Mouse (Mus musculus) heart, embryonic 16.5 days (tissue): ENCODE results near the gene Tomm22. TPM values are rescaled to one million over a fixed set of nuclear protein-coding genes. Genes with fewer than 3 reads are reported as not detected.
"Not testable (repeated sequence)": the region's sequence is repeated elsewhere in the genome, so short reads cannot be mapped to it uniquely, and the experiment has no call there.

Source experiments
- ATAC-seq: fragments of 200-750 bp; cut with Nextera tagmentation; replicated peaks from 2 replicates; pipeline ENCODE4 v1.8.0; 2017; ENCODE audit warnings: moderate number of reproducible peaks; ENCODE audit not compliant: insufficient read depth, low FRiP score; ENCODE audit errors: extremely low read depth
- H3K27ac ChIP-seq: fragments of 300-500 bp; sonication (generic); 2 replicates; pipeline ENCODE4 v1.5.1; 2014; ENCODE audit warnings: mild to moderate bottlenecking, low read length, control low read depth, moderate library complexity
- H3K27me3 ChIP-seq: fragments of 300-500 bp; sonication (generic); 2 replicates; pipeline ENCODE4 v1.6.1; 2014; ENCODE audit warnings: low read length, mixed read lengths; ENCODE audit not compliant: control insufficient read depth, insufficient read depth
- H3K36me3 ChIP-seq: fragments of 300-500 bp; sonication (generic); 2 replicates; pipeline ENCODE4 v1.6.1; 2014; ENCODE audit not compliant: control insufficient read depth, insufficient read depth
- H3K4me1 ChIP-seq: fragments of 300-500 bp; sonication (generic); 2 replicates; pipeline ENCODE4 v1.6.1; 2014; ENCODE audit warnings: low read length, mixed read lengths; ENCODE audit not compliant: control insufficient read depth, insufficient read depth
- H3K4me2 ChIP-seq: fragments of 300-500 bp; sonication (generic); 2 replicates; pipeline ENCODE4 v1.6.1; 2014; ENCODE audit warnings: low read depth, mild to moderate bottlenecking, control low read depth, low read length
- H3K4me3 ChIP-seq: fragments of 300-500 bp; sonication (generic); 2 replicates; pipeline ENCODE4 v1.5.1; 2014; ENCODE audit warnings: mild to moderate bottlenecking, control low read depth, low read length
- H3K9ac ChIP-seq: fragments of 300-500 bp; sonication (generic); 2 replicates; pipeline ENCODE4 v1.6.1; 2014; ENCODE audit warnings: low read length, control low read depth
- H3K9me3 ChIP-seq: fragments of 300-500 bp; sonication (generic); replicated peaks from 2 replicates; pipeline ENCODE4 v1.6.1; 2016; ENCODE audit warnings: low read length; ENCODE audit not compliant: control insufficient read depth
- WGBS: fragments of 180-500 bp; shearing (Covaris S2); extraction: QIAGEN DNeasy Blood & Tissue Kit; methylation state at CpG from one replicate; pipeline ENCODE4 v1.1.7; 2014; 5-methylcytosine and 5-hydroxymethylcytosine counted together
- polyA plus RNA-seq: library from polyadenylated mRNA; unstranded; fragments of >200 nt; fragmentation: Nextera tagmentation; extraction: Ambion mirVana; gene quantifications from 2 replicates; pipeline ENCODE4 v1.2.1, GENCODE M21; 2015

The Tomm22 gene
- polyA plus RNA-seq, 1 experiment from 2014 or later = 258 TPM

GRCm38 (mm10) chr15:79658531-79659375 lies 11.9 kb upstream of the Tomm22 start, which contains the start of the genes Fam227a and Cby1:
TSS of gene Fam227a (minus strand) at chr15:79658956.
TSS of gene Cby1 (plus strand) at chr15:79659199.
- peaks cover 9% of the 10 kb centered on the region; the same call in 1 of the 2 replicates for H3K36me3 ChIP-seq
- ATAC-seq = peak; percentile 81
- WGBS = under 1% methylated on average over 55 of the region's 55 CpGs

DNA sequence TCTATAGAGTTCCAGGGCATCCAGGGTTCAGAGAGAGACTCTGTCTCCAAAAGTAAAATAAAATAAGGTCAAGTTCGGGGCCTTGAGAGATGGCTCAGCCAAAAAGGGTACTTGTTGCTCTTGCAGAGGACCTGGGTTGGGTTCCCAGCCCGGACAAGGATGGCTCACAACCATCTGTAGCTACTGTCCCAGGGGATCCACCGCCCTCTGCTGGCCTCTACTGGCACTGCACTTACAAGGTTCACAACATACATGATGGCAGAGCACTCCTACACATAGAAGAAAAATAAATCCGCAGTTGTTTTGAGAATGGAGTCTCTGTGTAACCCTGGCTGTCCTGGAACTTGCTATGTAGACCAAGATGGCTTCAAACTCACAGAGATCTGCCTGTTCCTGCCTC lies 8.8 kb upstream of the Tomm22 start:
- 67% methylated on average over 4 of the region's 4 CpGs for WGBS
- H3K4me1 ChIP-seq = peaks cover 17% of the 10 kb centered on the region
- H3K4me2 ChIP-seq = no peak overlapping the region

More at GRCm38 (mm10) chr15:79658531-79659375, 11.9 kb upstream of the Tomm22 start, which contains the start of the genes Fam227a and Cby1:
- H3K27ac ChIP-seq = peak within 1 kb of the TSS; percentile 94
- H3K27me3 ChIP-seq = no peaks in the 10 kb centered on the region
- peak within 1 kb of the TSS; percentile 91 for H3K9ac ChIP-seq
- peaks cover 7% of the 10 kb centered on the region; the same call in 1 of the 2 replicates for H3K4me1 ChIP-seq
- peak within 1 kb of the TSS; percentile 87 for H3K4me2 ChIP-seq
- peaks cover 4% of the 10 kb centered on the region; the same call in 1 of the 2 replicates for H3K9me3 ChIP-seq
- peak within 1 kb of the TSS; percentile 85 for H3K4me3 ChIP-seq

GRCm38 (mm10) chr15:79664666-79665065 lies 6.0 kb upstream of the Tomm22 start:
- Histone ChIP-seq H3K4me1 (peaks cover 21% of the 10 kb centered on the region), H3K4me2 (no peak overlapping the region), H3K36me3 (peaks cover 13% of the 10 kb centered on the region), H3K9ac (no peak overlapping the region), H3K4me3 (no peak overlapping the region), H3K9me3 (peaks cover 4% of the 10 kb centered on the region; the same call in 1 of the 2 replicates), H3K27ac (no peak overlapping the region), H3K27me3 (no peaks in the 10 kb centered on the region)
- 92% methylated on average over 8 of the region's 8 CpGs for WGBS
- ATAC-seq = no peak

More for the DNA sequence above, 8.8 kb upstream of the Tomm22 start:
- H3K27me3 ChIP-seq = no peaks in the 10 kb centered on the region
- H3K9ac ChIP-seq = no peak overlapping the region
- no peak for ATAC-seq
- H3K36me3 ChIP-seq = peaks cover 9% of the 10 kb centered on the region; the same call in 1 of the 2 replicates
- H3K9me3 ChIP-seq = peaks cover 4% of the 10 kb centered on the region; the same call in 1 of the 2 replicates
- no peak overlapping the region for H3K27ac ChIP-seq
- no peak overlapping the region for H3K4me3 ChIP-seq

DNA sequence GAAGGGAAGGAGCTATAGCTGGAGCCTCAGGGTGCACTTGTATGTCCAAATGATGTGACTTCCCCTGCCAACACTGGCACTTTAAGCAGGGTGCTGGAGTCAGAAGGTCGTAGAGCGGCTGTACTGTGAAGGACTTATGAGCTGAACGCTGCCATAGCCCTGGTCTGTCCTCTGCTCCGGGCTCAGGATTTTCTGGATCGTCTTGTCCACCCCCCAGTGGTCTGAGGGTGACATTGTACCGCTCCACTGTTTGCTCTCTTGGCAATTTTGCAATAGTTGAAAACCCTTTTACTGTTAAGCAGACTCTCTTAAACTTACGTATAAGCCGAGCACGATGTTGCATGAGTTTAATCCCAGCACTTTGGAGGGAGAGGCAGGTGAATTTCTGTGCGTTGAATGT lies 1.5 kb upstream of the Tomm22 start:
- 0 out of 2 replicates have a peak overlapping the region, but pooled peaks have one; percentile 30 for H3K27ac ChIP-seq
- H3K4me2 ChIP-seq = no peak overlapping the region
- no peak overlapping the region for H3K4me3 ChIP-seq
- WGBS = 58% methylated on average over 10 of the region's 10 CpGs
- ATAC-seq = no peak
- peak overlapping the region; percentile 36; the same call in 1 of the 2 replicates for H3K9ac ChIP-seq
- peaks cover 13% of the 10 kb centered on the region for H3K36me3 ChIP-seq
- no peaks in the 10 kb centered on the region for H3K9me3 ChIP-seq
- no peaks in the 10 kb centered on the region for H3K27me3 ChIP-seq
- peaks cover 23% of the 10 kb centered on the region for H3K4me1 ChIP-seq

- Histone ChIP-seq H3K9ac (peak overlapping the region; percentile 95), H3K27ac (peak overlapping the region; percentile 58), H3K4me3 (peak overlapping the region; percentile 94), H3K4me1 (peaks cover 21% of the 10 kb centered on the region), H3K9me3 (no peaks in the 10 kb centered on the region), H3K36me3 (peaks cover 28% of the 10 kb centered on the region), H3K27me3 (no peaks in the 10 kb centered on the region), H3K4me2 (peak overlapping the region; percentile 71)
- ATAC-seq = 0 out of 2 replicates have a peak, but pooled peaks have one; percentile 5
- under 1% methylated on average over 35 of the region's 37 CpGs for WGBS
Observed at GRCm38 (mm10) chr15:79670972-79671299, 275 bp downstream of the Tomm22 start.

DNA sequence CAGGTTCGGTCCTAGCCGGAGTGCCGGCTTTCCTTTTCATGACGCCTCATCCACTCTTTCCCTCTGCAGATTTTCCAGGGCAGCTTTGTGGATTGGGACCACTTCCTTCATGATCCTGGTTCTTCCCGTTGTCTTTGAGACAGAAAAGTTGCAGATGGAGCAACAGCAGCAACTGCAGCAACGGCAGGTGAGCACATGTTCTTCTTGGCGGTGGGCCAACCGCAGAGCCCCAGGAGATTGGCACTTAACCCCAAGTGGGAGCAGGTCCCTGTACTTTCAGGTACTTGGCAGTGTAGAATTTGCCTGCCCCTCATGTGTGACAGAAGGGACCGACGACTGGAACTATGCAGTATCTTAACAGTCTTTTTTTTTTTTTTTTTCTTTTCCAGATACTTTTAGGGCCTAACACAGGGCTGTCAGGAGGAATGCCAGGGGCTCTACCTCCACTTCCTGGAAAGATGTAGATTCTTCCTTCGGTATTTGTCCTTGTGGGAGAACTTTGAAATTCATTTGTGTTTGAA lies 1.2 kb downstream of the Tomm22 start:
- not testable (repeated sequence) for H3K9me3 ChIP-seq, H3K9ac ChIP-seq, ATAC-seq, H3K27me3 ChIP-seq, H3K27ac ChIP-seq
- Histone ChIP-seq H3K4me3 (peak overlapping the region; percentile 94), H3K4me2 (peak overlapping the region; percentile 71), H3K4me1 (peaks cover 13% of the 10 kb centered on the region), H3K36me3 (peaks cover 36% of the 10 kb centered on the region)
- WGBS = 67% methylated on average over 11 of the region's 11 CpGs

- no peaks in the 10 kb centered on the region for H3K9me3 ChIP-seq
- no peak overlapping the region for H3K9ac ChIP-seq
- no peaks in the 10 kb centered on the region for H3K27me3 ChIP-seq
- no peak overlapping the region for H3K27ac ChIP-seq
- H3K4me1 ChIP-seq = peaks cover 23% of the 10 kb centered on the region
- no peak overlapping the region for H3K4me3 ChIP-seq
- ATAC-seq = no peak
- 84% methylated on average over 2 of the region's 2 CpGs for WGBS
- no peak overlapping the region for H3K4me2 ChIP-seq
- peaks cover 32% of the 10 kb centered on the region for H3K36me3 ChIP-seq
Observed at GRCm38 (mm10) chr15:79677936-79678335, 7.3 kb downstream of the Tomm22 start.

DNA sequence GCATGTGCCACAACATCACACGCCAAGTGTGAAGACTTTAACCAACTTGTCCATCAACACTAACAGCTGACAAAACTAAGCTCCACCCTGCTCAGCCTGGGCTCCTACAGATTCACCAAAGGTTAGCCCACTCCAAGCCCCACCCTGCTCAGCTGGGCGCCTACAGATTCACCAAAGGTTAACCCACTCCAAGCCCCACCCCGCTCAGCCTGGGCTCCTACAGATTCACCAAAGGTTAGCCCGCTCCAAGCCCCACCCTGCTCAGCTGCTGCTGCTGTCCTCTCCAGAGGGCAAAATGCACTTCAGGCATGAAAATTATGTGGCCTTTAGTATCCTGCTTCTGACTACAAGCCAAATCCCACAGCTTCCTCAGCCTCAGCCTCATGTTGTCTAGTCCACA lies 11.3 kb downstream of the Tomm22 start:
- no peaks in the 10 kb centered on the region for H3K36me3 ChIP-seq
- H3K4me3 ChIP-seq = no peak overlapping the region; the same call in 1 of the 2 replicates
- no peak for ATAC-seq
- WGBS = 67% methylated on average over 4 of the region's 4 CpGs
- H3K27me3 ChIP-seq = no peaks in the 10 kb centered on the region
- peak overlapping the region; percentile 96 for H3K27ac ChIP-seq
- peak overlapping the region; percentile 56; the same call in 1 of the 2 replicates for H3K9ac ChIP-seq
- no peaks in the 10 kb centered on the region for H3K9me3 ChIP-seq
- peak overlapping the region; percentile 95 for H3K4me2 ChIP-seq
- peaks cover 58% of the 10 kb centered on the region for H3K4me1 ChIP-seq

- peak overlapping the region; percentile 32 for H3K4me3 ChIP-seq
- WGBS = 56% methylated on average over 6 of the region's 6 CpGs
Observed at GRCm38 (mm10) chr15:79683146-79683545, 12.5 kb downstream of the Tomm22 start.

More at GRCm38 (mm10) chr15:79683146-79683545, 12.5 kb downstream of the Tomm22 start:
- Histone ChIP-seq H3K27me3 (no peaks in the 10 kb centered on the region), H3K27ac (peak overlapping the region; percentile 96), H3K4me2 (peak overlapping the region; percentile 95), H3K36me3 (no peaks in the 10 kb centered on the region), H3K9me3 (no peaks in the 10 kb centered on the region), H3K9ac (peak overlapping the region; percentile 56), H3K4me1 (peaks cover 58% of the 10 kb centered on the region)
- no peak for ATAC-seq
